Mouse (Mus musculus): ENCODE data around the gene Tpsg1. TPM values are rescaled to one million over a fixed set of nuclear protein-coding genes. Genes with fewer than 3 reads are reported as not detected.

Tpsg1 gene
- polyA plus RNA-seq, 1 experiment from 2014 or later: 0.16 TPM

- no peaks in the 10 kb centered on the region for H3K36me3 ChIP-seq (ENCODE audit: control insufficient read depth, insufficient read depth, low read length)
- WGBS: 82% methylated on average over 7 of the region's 7 CpGs
- H3K4me2 ChIP-seq (replicated peaks; ENCODE audit: low read depth): no peak overlapping the region
- no peak overlapping the region for H3K4me3 ChIP-seq (ENCODE audit: low read depth, low read length)
- no peaks in the 10 kb centered on the region for H3K27me3 ChIP-seq (ENCODE audit: control insufficient read depth, insufficient read depth, low read length)
- no peak for DNase-seq (ENCODE audit: low spot score)
- H3K9me3 ChIP-seq (ENCODE audit: control insufficient read depth, low read length): no peaks in the 10 kb centered on the region
- H3K27ac ChIP-seq (replicated peaks): no peak overlapping the region
- H3K4me1 ChIP-seq (replicated peaks; ENCODE audit: control insufficient read depth, insufficient read depth): peaks cover 3% of the 10 kb centered on the region
- TF ChIP-seq EP300 (optimal IDR thresholded peaks at IDR 0.05): no peak
- no peak for TF ChIP-seq CTCF (IDR thresholded peaks at IDR 0.05; ENCODE audit: low read depth)
- no peak for ATAC-seq (ENCODE audit: low FRiP score, low TSS enrichment)
- no peak overlapping the region for H3K9ac ChIP-seq (ENCODE audit: low read length)
Observed at GRCm38 (mm10) chr17:25408302-25408999, 39.4 kb downstream of the Tpsg1 start.

- H3K9me3 ChIP-seq (ENCODE audit: control insufficient read depth, low read length): no peaks in the 10 kb centered on the region
- no peaks in the 10 kb centered on the region for H3K27me3 ChIP-seq (ENCODE audit: control insufficient read depth, insufficient read depth, low read length)
- H3K36me3 ChIP-seq (ENCODE audit: control insufficient read depth, insufficient read depth, low read length): no peaks in the 10 kb centered on the region
- H3K4me1 ChIP-seq (replicated peaks; ENCODE audit: control insufficient read depth, insufficient read depth): peaks cover 3% of the 10 kb centered on the region
- H3K9ac ChIP-seq (ENCODE audit: low read length): no peak overlapping the region
- DNase-seq (ENCODE audit: low spot score) (no peak), ATAC-seq (ENCODE audit: low FRiP score, low TSS enrichment) (no peak)
- 63% methylated on average over 7 of the region's 7 CpGs for WGBS
- H3K27ac ChIP-seq (replicated peaks): 0 out of 2 replicates have a peak overlapping the region, but pooled peaks have one; percentile 13
- H3K4me2 ChIP-seq (replicated peaks; ENCODE audit: low read depth): no peak overlapping the region
- TF ChIP-seq CTCF (IDR thresholded peaks at IDR 0.05; ENCODE audit: low read depth) (no peak), EP300 (optimal IDR thresholded peaks at IDR 0.05) (no peak)
- no peak overlapping the region for H3K4me3 ChIP-seq (ENCODE audit: low read depth, low read length)
Observed at GRCm38 (mm10) chr17:25409621-25410020, 40.5 kb downstream of the Tpsg1 start.

GRCm38 (mm10) chr17:25410180-25410579, 41.1 kb downstream of the Tpsg1 start:
- Histone ChIP-seq H3K4me3 (ENCODE audit: low read depth, low read length) (no peak overlapping the region), H3K4me1 (replicated peaks; ENCODE audit: control insufficient read depth, insufficient read depth) (no peaks in the 10 kb centered on the region; the same call in 1 of the 2 replicates), H3K36me3 (ENCODE audit: control insufficient read depth, insufficient read depth, low read length) (no peaks in the 10 kb centered on the region), H3K9ac (ENCODE audit: low read length) (no peak overlapping the region), H3K9me3 (ENCODE audit: control insufficient read depth, low read length) (no peaks in the 10 kb centered on the region), H3K27me3 (ENCODE audit: control insufficient read depth, insufficient read depth, low read length) (no peaks in the 10 kb centered on the region), H3K27ac (replicated peaks) (no peak overlapping the region), H3K4me2 (replicated peaks; ENCODE audit: low read depth) (no peak overlapping the region)
- TF ChIP-seq EP300 (optimal IDR thresholded peaks at IDR 0.05) (no peak), CTCF (IDR thresholded peaks at IDR 0.05; ENCODE audit: low read depth) (no peak)
- DNase-seq (ENCODE audit: low spot score) (no peak), ATAC-seq (ENCODE audit: low FRiP score, low TSS enrichment) (no peak)
- 75% methylated on average over 6 of the region's 6 CpGs for WGBS

DNA sequence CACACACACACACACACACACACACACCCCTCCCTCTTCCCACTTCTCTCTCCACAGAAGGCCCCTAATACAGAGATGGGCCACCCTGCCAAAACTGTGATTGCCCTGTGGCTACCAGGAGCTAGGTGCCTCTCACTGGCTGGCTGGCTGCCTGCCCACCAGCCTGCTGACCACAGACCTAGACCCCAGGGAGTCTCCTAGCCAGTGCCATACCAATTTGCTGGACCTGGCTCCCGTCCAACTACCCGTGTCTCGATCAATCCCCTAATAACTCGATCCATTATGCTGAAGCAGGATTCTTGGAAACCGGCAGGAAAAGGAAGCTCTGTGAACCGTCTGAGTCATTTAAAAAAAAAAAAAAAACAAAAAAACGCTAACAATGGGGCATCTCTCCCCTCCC, 41.7 kb downstream of the Tpsg1 start:
- ATAC-seq (ENCODE audit: low FRiP score, low TSS enrichment): no peak
- 27% methylated on average over 7 of the region's 7 CpGs for WGBS
- DNase-seq (ENCODE audit: low spot score): no peak
- no peak overlapping the region for H3K4me2 ChIP-seq (replicated peaks; ENCODE audit: low read depth)
- TF ChIP-seq CTCF (IDR thresholded peaks at IDR 0.05; ENCODE audit: low read depth): no peak
- TF ChIP-seq EP300 (optimal IDR thresholded peaks at IDR 0.05): no peak
- no peaks in the 10 kb centered on the region for H3K27me3 ChIP-seq (ENCODE audit: control insufficient read depth, insufficient read depth, low read length)
- no peaks in the 10 kb centered on the region for H3K9me3 ChIP-seq (ENCODE audit: control insufficient read depth, low read length)
- H3K4me1 ChIP-seq (replicated peaks; ENCODE audit: control insufficient read depth, insufficient read depth): no peaks in the 10 kb centered on the region; the same call in 1 of the 2 replicates
- H3K9ac ChIP-seq (ENCODE audit: low read length): no peak overlapping the region
- H3K4me3 ChIP-seq (ENCODE audit: low read depth, low read length): no peak overlapping the region
- no peak overlapping the region for H3K27ac ChIP-seq (replicated peaks)
- no peaks in the 10 kb centered on the region for H3K36me3 ChIP-seq (ENCODE audit: control insufficient read depth, insufficient read depth, low read length)

DNA sequence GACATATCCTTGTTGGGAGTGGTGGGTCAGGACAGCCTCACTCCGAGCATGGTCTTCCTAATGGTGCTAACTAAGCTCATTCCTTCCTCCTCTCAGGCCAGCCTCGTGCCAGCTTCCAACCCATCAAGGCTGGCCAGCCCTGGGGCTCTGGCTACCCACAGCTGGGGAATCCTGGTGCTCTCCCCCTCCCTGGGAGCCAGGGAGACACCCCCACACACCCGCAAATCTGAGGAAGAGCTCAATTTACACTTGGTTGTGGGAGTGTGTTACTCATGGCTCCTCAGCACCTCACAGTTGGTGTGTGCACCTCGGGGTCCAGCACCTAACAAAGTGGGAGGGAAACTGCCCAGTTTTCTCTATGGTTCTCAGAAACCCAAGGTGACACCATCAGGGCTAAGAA, 42.2 kb downstream of the Tpsg1 start:
- Histone ChIP-seq H3K9me3 (ENCODE audit: control insufficient read depth, low read length) (no peaks in the 10 kb centered on the region), H3K27me3 (ENCODE audit: control insufficient read depth, insufficient read depth, low read length) (no peaks in the 10 kb centered on the region), H3K9ac (ENCODE audit: low read length) (no peak overlapping the region), H3K4me2 (replicated peaks; ENCODE audit: low read depth) (no peak overlapping the region), H3K4me1 (replicated peaks; ENCODE audit: control insufficient read depth, insufficient read depth) (no peaks in the 10 kb centered on the region; the same call in 1 of the 2 replicates), H3K36me3 (ENCODE audit: control insufficient read depth, insufficient read depth, low read length) (no peaks in the 10 kb centered on the region), H3K4me3 (ENCODE audit: low read depth, low read length) (no peak overlapping the region), H3K27ac (replicated peaks) (0 out of 2 replicates have a peak overlapping the region, but pooled peaks have one; percentile 8)
- 54% methylated on average over 4 of the region's 4 CpGs for WGBS
- ATAC-seq (ENCODE audit: low FRiP score, low TSS enrichment) (no peak), DNase-seq (ENCODE audit: low spot score) (no peak)
- TF ChIP-seq EP300 (optimal IDR thresholded peaks at IDR 0.05) (no peak), CTCF (IDR thresholded peaks at IDR 0.05; ENCODE audit: low read depth) (no peak)

- no peaks in the 10 kb centered on the region for H3K9me3 ChIP-seq (ENCODE audit: control insufficient read depth, low read length)
- WGBS: 56% methylated on average over 4 of the region's 4 CpGs
- H3K9ac ChIP-seq (ENCODE audit: low read length): no peak overlapping the region
- no peak for TF ChIP-seq CTCF (IDR thresholded peaks at IDR 0.05; ENCODE audit: low read depth)
- no peak for TF ChIP-seq EP300 (optimal IDR thresholded peaks at IDR 0.05)
- ATAC-seq (ENCODE audit: low FRiP score, low TSS enrichment) (peak; percentile 20; the same call in 1 of the 2 replicates), DNase-seq (ENCODE audit: low spot score) (peak; percentile 56)
- no peak overlapping the region for H3K27ac ChIP-seq (replicated peaks)
- H3K4me3 ChIP-seq (ENCODE audit: low read depth, low read length): no peak overlapping the region
- no peak overlapping the region for H3K4me2 ChIP-seq (replicated peaks; ENCODE audit: low read depth)
- peaks cover 3% of the 10 kb centered on the region; the same call in 1 of the 2 replicates for H3K4me1 ChIP-seq (replicated peaks; ENCODE audit: control insufficient read depth, insufficient read depth)
- no peaks in the 10 kb centered on the region for H3K36me3 ChIP-seq (ENCODE audit: control insufficient read depth, insufficient read depth, low read length)
- H3K27me3 ChIP-seq (ENCODE audit: control insufficient read depth, insufficient read depth, low read length): no peaks in the 10 kb centered on the region
Observed at GRCm38 (mm10) chr17:25414209-25414608, 45.1 kb downstream of the Tpsg1 start.

Measured in stomach, postnatal 0 days (tissue).